Mouse (Mus musculus) lung, postnatal 0 days (tissue): ENCODE data around the gene Ptgfrn.

Experiments
- CTCF ChIP-seq: IDR thresholded peaks from 2 replicates; pipeline ENCODE4 v1.5.1; 2016; ENCODE audit warnings: antibody characterized with exemption, mild to moderate bottlenecking
- EP300 ChIP-seq: IDR thresholded peaks from 2 replicates; pipeline ENCODE4 v1.6.1; 2016; ENCODE audit warnings: antibody characterized with exemption, mild to moderate bottlenecking, control low read depth

DNA sequence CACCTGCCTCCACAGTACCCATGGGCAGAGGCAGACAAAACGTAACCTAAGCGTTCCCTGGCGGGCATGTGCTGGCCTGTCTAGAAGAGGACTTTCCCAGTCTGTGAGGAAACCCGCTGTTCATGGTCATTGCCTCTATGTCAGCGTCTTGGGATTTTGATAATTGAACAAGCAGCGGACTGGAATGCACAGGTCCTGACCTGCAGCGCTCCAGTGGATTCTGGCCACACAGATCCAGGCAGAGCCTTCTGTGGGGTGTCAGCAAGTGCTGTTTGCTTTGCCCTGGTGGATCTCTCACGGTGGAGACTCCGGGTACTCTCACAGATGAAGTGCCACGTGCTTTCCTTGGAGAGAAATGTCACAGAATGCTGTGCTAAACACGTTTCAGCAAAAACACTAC lies 26.4 kb upstream of the Ptgfrn start:
- TF ChIP-seq EP300 (no peak), CTCF (no peak)
